Mouse (Mus musculus): ENCODE measurements around the gene Aim2.

The Aim2 gene

DNA sequence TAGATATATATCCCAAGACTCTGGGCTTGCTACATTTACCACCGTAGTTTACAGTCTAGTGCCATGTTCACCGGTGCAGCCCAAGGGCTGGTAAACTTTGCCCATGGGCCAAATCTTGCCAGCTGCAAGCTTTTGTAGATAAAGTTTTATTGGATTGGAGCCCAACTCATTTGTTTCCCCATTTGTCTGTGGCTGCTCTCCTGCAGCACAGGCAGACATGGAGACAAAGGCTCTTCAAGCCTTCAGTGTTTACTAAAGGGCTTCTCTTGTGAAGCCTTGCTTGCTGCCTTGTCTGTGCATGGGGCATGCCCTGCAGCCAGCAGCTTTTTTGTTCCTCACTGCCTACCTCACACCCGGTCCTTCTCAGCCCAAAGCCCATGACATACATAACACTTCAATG, 6.7 kb upstream of the Aim2 start:
- intact Hi-C loops (cut with DNase I), result no loop called here

GRCm38 (mm10) chr1:173345112-173345511, 5.6 kb upstream of the Aim2 start:
- intact Hi-C loops (cut with DNase I), result no loop called here

GRCm38 (mm10) chr1:173348527-173348926, 2.2 kb upstream of the Aim2 start:
- intact Hi-C loops (cut with DNase I), result no loop called here

DNA sequence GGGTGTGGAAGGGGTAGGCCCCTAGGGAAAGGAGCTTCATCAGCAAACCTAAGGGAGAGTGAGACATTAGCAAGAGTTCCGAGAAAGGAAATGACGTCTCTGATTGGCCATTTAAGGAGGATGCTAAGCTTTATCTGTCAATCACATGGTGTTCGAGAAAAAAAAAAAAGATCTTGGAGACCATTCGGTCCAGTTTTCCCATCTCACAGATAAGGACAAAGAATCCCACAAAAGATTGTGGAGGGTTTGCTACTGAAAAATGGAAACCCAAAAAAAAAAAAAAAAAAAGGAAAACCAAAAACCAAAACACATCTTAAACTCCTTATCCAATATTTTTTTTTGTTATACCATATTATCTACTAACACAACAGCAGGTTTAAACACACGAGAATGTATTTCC, 1.5 kb upstream of the Aim2 start:
- intact Hi-C loops (cut with DNase I), result no loop called here

DNA sequence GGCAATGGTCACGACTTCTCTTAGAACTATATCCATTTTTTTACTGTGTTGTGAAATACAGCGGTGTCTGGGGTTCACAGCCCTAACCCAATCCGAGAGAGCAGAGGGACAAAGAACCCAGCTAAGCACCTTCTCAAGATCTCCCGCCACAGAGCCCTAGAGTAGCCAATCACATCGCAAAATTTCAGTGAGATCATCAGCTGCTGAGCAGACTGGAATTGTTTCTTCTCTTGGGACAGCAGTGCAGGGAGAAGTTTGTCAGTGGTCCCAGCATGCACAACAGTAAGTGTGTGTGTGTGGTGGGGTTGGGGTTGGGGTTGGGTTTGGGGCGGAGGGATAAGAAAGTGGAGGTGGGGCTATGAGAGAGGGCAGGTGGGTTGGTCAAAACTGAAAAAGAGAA, 733 bp upstream of the Aim2 start:
- intact Hi-C loops (cut with DNase I), result no loop called here

GRCm38 (mm10) chr1:173355107-173355846, 4.6 kb downstream of the Aim2 start:
- intact Hi-C loops (cut with DNase I), result no loop called here

DNA sequence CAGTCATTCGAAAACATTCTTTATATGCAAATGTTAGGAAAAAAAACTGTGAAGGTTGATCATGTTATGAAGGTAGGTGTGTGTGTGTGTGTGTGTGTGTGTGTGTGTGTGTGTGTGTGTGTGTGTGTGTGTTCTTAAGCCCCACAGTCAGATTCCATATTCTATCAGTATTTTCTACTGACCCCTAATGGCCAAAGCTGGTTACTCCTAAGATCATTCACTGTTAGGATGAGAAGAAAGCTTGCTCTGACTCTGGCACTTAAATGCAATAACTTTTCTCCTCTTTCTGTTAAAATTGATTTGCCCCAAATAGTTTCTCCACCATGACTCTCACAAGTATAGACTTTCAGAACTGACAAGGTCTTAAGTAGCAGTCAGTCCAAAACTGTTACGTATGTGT, 6.0 kb downstream of the Aim2 start:
- intact Hi-C loops (cut with DNase I), result no loop called here

- intact Hi-C loops (cut with DNase I), result no loop called here
Observed at GRCm38 (mm10) chr1:173357799-173358198, 7.1 kb downstream of the Aim2 start.

DNA sequence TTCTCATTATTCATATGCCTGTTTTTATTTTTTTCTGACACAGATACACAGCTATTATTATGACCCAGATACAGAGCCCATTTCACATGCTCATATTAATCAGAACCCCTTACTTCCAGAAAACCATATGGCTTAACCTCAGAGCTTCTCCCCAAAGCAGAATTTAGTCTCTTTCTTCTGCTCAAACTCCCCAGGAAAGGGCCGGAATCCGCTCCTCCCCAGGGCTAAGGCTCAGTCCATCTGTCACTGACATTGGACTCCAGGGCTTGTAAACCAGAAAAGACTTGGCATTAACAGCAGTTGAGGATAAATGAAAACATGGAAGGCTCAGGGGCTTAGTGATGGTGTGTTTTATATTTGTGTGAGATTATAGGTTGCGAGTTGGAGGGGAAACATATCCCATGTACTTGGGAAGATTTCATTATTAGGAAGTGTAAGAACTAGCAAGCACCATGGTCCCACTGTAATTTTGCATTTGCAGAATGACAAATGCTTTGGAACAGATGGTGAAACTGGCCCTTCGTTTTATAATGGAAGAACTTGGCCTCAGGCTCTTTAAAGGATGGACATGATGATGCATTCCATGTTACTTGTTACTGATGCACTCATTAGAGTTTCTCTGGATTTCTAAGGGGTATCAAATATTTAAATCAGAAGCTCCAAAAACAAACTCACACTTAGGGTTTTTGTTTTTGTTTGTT, 9.1 kb downstream of the Aim2 start:
- intact Hi-C loops (cut with DNase I), result no loop called here

DNA sequence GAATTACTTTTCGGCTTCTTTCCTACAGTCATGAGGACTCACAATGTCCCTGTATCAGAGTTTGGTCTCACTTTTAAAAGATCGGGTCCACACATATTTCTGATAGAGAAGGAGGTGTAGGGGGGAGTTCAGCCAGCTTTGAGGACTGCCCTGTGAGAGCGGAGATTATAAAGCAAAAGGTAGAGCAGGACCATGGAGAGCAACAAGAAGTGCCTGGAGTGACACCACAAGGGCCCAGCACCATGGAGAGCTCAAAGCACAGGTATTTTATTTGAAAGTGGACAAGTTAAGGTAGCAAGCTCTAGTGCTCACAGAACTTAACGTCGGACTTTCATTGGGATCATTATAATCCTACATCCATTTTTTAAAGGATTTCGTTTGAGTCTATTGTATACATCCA, 11.0 kb downstream of the Aim2 start:
- intact Hi-C loops (cut with DNase I), result no loop called here

- intact Hi-C loops (cut with DNase I), result no loop called here
Observed at GRCm38 (mm10) chr1:173363436-173363835, 12.8 kb downstream of the Aim2 start.

- intact Hi-C loops (cut with DNase I), result no loop called here
Observed at GRCm38 (mm10) chr1:173364125-173364800, 13.6 kb downstream of the Aim2 start.

DNA sequence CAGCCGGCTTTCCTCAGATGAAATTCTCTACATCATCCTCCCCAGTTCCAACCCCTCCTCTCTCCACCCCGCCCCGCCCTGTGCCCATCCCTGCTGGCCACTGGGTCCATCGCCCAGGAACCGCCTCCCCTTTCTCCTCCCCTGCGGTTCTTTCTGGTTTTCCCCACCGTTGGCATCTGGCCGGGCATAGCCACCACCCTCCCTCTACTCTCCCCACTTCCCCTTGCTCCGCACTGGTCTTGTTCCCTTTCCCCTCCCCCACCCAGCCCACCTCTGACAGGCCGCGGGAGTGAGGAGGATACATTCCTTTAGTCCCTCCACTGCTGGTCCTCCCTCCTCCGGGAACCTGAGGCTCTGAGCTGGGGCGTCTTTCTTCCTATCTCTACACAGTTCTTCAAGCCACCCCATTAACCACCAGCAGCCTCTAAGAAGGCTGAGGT, 15.3 kb downstream of the Aim2 start:
- intact Hi-C loops (cut with DNase I), result no loop called here

DNA sequence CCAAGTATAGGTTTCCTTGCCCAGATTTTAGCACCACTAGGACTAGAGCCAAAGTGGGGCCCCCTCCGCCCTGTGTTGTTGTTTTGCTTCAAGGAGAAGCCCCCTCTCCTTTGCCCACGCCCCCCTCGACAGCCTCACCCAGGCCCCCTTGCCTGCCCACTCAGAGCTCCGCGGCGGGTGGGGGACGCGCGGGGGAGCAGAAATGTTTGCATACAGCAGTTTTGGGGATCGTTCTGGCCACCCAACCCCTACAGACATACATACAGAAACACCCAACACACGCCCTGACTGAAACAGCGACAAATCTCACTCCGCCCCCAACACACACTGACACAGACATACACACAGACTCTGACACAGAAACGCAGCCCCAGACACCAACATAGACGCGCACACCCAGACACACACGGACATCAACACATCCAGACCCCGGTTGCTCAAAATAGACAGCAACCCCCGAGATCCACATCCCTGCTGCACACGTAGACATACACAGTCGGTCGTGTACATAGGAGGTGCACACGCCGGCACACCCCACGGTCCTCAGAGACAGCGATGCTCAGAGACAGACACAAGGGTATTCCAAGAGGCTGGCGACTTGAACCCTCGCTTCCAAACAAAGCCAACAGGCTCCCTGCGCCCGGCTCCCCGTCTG, 16.1 kb downstream of the Aim2 start:
- intact Hi-C loops (cut with DNase I), result no loop called here

GRCm38 (mm10) chr1:173367356-173368046, 16.8 kb downstream of the Aim2 start, which contains the start of gene Cadm3:
Gene Cadm3, minus strand, starts transcription at chr1:173367695.
- intact Hi-C loops (cut with DNase I), result no loop called here

GRCm38 (mm10) chr1:173369611-173370010, 18.9 kb downstream of the Aim2 start:
- intact Hi-C loops (cut with DNase I), result no loop called here

DNA sequence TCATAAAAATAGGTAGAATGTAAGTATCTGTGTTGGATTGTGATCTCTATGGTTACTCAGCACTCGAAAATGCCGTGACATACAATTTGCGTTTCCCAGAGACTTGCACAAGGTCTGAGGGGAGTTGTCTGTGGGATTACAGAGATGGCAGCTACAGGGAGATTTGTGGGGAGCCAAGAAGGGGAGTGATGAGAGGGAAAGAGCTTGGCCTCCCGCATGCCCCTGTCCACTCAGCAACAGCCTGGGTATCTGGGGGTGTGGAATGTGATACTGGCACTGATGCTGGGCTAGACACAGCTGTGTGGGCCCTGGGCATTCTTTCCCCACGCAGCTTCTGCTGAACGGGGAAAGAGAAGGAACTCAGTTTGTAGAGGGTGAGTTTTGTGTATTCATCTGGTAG, 19.8 kb downstream of the Aim2 start:
- intact Hi-C loops (cut with DNase I), result no loop called here

- intact Hi-C loops (cut with DNase I), result no loop called here
Observed at GRCm38 (mm10) chr1:173371586-173371985, 20.9 kb downstream of the Aim2 start.

GRCm38 (mm10) chr1:173374020-173374419, 23.3 kb downstream of the Aim2 start:
- intact Hi-C loops (cut with DNase I), result no loop called here

DNA sequence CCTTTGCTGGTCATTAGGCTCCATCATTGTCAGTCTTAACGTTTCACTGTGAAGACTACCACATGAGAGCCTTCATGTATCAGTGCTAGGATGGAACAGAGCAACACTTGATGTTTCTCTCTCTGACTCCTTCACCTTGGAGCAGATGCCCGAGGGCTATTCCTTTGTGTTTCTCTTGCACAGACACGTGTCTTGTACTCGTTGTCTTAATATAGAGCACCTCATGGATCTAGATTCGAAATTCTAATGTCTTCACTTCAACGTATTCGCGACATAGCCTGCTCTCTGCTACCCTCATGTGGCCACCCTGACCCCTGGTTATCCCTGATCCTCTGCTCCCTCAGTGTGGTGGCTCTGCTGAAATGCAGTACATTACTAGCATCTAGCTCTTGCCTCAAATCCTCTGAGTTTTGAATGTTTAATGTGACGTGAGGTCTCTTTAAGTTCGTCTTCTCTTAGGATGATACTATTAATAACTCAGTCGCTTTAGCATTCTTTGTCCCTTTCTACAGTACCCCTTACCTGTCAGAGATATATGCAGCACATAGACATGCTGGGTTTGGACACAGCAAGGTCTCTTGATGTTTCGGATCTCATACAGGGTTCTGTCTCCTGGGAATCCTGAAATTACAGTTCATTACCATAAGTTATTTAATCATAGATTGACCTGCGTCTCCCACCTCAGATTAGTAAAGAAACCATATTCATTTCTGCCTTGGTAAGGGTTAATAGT, 26.9 kb downstream of the Aim2 start:
- intact Hi-C loops (cut with DNase I), result no loop called here

DNA sequence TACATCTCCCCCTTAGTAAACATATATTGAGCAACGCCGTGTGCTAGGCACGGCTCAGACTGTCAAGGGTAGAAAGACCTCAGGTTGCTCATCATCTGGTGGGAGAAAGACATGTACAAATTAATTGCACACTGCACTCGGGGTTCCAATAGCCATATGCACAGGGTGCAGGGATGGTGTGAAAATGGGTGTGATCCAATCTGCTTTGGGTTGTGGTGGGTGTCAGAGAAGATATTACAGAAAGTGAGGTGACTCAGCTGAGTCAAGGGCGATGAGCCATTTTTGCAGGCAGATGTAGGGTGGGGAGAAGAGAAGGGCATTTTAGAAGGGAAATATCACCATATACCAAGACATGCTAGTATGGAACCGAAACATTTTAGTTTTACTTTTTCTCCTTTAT, 30.8 kb downstream of the Aim2 start:
- intact Hi-C loops (cut with DNase I), result no loop called here
